Mouse (Mus musculus): ENCODE measurements around the gene Gapdhs. TPM values are rescaled to one million over a fixed set of nuclear protein-coding genes. Genes with fewer than 3 reads are reported as not detected.
"Not testable (repeated sequence)": the region's sequence is repeated elsewhere in the genome, so short reads cannot be mapped to it uniquely, and the experiment has no call there.

Gene Gapdhs
- 1.1 TPM in 2 replicates for polyA plus RNA-seq (2015; fragmentation: Nextera tagmentation; extraction: Ambion mirVana)

DNA sequence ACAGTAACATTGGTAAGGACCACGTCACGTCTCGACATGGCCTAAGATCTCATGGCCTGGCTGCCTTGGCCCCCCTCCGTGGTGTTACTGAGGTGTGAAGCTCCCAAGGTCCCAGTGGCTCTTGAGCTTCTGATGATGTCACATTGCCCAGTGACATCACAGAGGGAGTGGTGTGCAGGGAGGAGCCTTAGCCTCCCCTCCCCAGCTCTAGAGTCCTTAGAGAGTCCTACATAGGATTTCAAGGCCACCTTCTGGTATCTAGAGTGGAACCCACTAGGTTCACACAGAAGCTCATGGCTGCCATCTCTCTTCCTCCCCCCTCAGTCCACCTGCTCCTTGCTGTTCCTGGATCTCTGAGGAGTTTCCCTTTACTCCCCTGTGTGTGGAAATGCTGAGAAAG lies at the start of gene Gapdhs:
Gene Gapdhs (minus strand): TSS at position 65 of the 400 bp plus-strand sequence.
- H3K4me1 ChIP-seq; H3K9me3 ChIP-seq; H3K9ac ChIP-seq (replicated peaks); H3K4me2 ChIP-seq (replicated peaks); H3K27me3 ChIP-seq; ATAC-seq (replicated peaks); H3K4me3 ChIP-seq; H3K36me3 ChIP-seq; H3K27ac ChIP-seq (replicated peaks): not testable (repeated sequence)
- WGBS, result 89% methylated on average over 1 of the region's 4 CpGs

DNA sequence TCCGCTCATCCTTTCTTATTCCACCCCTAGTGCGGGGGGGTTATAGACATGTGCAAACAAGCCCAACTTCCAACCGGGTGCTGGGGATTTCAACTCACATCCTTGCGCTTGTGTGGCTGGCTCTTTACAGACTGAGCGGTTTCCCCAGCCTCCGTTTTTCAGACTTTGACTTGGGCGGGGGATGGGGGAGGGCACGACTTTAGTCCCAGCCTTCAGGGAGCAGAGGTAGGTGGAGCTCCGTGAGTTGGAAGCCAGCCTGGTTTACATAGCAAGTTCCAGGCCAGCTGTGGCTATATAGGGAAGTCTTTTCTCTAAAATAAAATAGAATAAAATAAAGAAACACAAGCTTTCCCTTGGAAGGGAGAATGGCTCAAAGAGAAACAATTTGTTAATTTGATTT lies 48.4 kb upstream of the Gapdhs start:
- WGBS, result 29% methylated on average over 9 of the region's 9 CpGs
- H3K27me3 ChIP-seq, result peaks cover 4% of the 10 kb centered on the region; the same call in 1 of the 2 replicates
- H3K9me3 ChIP-seq, result no peaks in the 10 kb centered on the region
- no peak overlapping the region for H3K27ac ChIP-seq (replicated peaks)
- ATAC-seq (replicated peaks), result no peak
- H3K36me3 ChIP-seq, result no peaks in the 10 kb centered on the region
- no peak overlapping the region for H3K4me3 ChIP-seq
- no peaks in the 10 kb centered on the region for H3K4me1 ChIP-seq
- no peak overlapping the region for H3K9ac ChIP-seq (replicated peaks)
- H3K4me2 ChIP-seq (replicated peaks), result no peak overlapping the region

DNA sequence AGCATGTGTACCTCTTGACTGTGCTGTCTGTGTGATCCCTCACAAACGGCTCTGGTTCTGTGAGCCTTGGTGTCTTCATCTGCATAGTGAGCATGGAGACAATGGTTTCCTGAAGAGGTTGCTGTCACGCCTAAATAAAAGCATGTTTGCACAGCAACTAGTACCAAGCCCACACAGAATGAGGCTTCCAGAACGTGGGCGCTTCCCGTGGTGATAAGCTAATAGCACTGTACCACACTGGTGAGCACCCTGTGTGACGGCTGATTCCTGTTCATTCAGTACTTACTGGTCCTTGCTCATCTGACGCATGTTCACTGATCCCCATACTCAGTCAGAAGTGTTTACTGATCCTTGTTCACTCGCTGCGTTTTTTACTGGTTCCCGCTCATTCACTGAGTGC lies 46.7 kb upstream of the Gapdhs start:
- 86% methylated on average over 10 of the region's 10 CpGs for WGBS
- Histone ChIP-seq H3K9ac (replicated peaks) (no peak overlapping the region), H3K27ac (replicated peaks) (no peak overlapping the region), H3K36me3 (no peaks in the 10 kb centered on the region), H3K4me3 (no peak overlapping the region), H3K27me3 (peaks cover 6% of the 10 kb centered on the region; the same call in 1 of the 2 replicates), H3K9me3 (no peaks in the 10 kb centered on the region), H3K4me1 (peaks cover 7% of the 10 kb centered on the region; the same call in 1 of the 2 replicates), H3K4me2 (replicated peaks) (no peak overlapping the region)
- ATAC-seq (replicated peaks), result no peak

DNA sequence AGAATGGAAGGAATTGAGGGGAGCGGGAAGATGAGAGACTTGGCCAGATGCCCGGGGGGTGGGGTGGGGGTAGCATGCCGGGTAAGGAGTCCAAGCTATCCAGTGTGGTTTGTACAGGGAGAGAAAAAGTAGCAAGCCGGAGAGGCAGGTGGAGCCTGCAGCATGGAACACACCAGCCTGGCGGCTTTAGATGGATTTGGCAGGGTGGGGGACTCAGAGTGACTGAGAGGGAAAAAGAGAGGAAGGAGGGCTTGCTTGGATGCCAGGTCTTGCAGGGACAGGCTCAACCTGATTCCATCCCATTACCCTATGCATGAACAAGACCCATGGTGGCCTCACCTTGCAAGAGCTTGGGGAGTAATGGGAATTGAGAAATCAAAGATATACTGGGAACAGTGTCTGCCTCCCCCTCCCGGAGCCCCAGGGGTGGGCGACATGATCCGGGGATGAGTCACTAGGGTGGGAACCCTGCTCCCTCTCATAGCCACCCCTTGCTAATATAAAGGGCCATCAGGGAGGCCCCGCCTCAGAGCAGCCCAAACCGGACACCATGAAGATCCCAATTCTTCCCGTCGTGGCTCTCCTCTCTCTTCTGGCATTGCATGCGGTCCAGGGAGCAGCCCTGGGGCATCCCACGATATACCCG lies 44.0 kb upstream of the Gapdhs start, which contains the start of gene Krtdap:
Gene Krtdap (plus strand): TSS at position 520 of the 646 bp plus-strand sequence.
- Histone ChIP-seq H3K36me3 (no peaks in the 10 kb centered on the region), H3K4me1 (peaks cover 7% of the 10 kb centered on the region; the same call in 1 of the 2 replicates), H3K4me2 (replicated peaks) (no peak within 1 kb of the TSS), H3K27ac (replicated peaks) (no peak within 1 kb of the TSS), H3K4me3 (no peak within 1 kb of the TSS), H3K27me3 (peaks cover 6% of the 10 kb centered on the region; the same call in 1 of the 2 replicates), H3K9me3 (no peaks in the 10 kb centered on the region), H3K9ac (replicated peaks) (no peak within 1 kb of the TSS)
- WGBS, result 38% methylated on average over 15 of the region's 15 CpGs
- ATAC-seq (replicated peaks), result no peak

DNA sequence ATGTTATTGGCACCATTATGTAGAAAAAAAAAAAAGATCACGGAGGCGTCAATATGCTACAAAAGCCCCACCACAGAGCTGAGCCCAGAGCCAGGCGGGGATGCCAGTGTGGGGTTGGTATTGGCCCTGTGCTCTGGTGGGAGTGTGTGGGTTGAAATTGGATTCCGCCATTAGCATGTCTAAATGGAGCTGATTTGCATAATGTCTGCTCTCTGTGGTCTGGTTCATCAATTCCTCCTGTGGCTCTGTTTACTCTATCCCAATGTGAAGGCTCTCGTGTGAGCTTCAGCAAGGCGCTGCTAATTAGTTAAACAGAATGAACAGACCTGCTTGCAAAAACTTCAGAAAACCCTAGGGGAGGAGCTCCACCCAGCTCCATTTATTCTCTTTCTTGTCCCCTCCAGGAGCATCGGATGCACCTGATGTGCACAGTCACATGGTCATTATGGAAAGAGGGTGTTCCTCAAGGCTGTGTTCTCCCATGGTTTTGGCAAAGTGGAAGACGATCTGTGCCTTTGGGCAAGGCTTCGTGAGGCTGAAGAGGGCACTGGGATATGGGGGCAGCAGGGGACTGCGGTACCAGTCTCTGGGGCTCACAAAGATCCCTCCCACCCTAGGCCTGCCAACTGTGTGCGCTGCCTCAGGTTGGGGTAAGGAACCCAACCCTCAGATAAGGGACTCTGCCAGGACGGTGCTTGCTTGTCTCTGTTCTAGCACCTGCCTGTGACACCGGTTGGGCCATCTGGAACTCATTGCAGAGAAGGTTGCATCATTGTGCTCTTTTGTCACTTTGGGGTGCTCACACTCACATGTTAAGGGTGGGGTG lies 42.5 kb upstream of the Gapdhs start:
- H3K4me2 ChIP-seq (replicated peaks), result no peak overlapping the region
- H3K27ac ChIP-seq (replicated peaks), result no peak overlapping the region
- peak; percentile 86 for ATAC-seq (replicated peaks)
- 27% methylated on average over 13 of the region's 13 CpGs for WGBS
- H3K36me3 ChIP-seq, result no peaks in the 10 kb centered on the region
- no peaks in the 10 kb centered on the region for H3K9me3 ChIP-seq
- peaks cover 7% of the 10 kb centered on the region; the same call in 1 of the 2 replicates for H3K4me1 ChIP-seq
- no peak overlapping the region for H3K9ac ChIP-seq (replicated peaks)
- no peak overlapping the region for H3K4me3 ChIP-seq
- peaks cover 6% of the 10 kb centered on the region; the same call in 1 of the 2 replicates for H3K27me3 ChIP-seq

DNA sequence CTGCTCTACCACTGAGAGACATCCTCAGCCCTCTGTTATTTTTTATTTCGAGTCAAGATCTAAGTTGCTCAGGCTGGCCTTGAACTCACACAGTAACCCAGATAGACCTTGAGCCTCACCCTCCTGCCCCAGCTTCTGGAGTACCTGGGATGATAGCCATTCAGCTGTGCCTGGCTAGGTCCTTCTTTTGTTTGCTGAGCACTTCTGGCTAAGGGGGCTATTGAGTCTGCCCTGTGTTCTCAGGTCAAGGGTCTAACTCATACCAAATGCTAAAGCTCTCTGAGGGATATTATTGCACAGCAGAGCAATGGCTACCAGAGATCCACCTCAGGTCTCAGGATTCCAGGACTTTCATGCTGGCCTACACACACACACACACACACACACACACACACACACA lies 41.7 kb upstream of the Gapdhs start:
- Histone ChIP-seq H3K9me3 (no peaks in the 10 kb centered on the region), H3K4me1 (peaks cover 7% of the 10 kb centered on the region; the same call in 1 of the 2 replicates), H3K9ac (replicated peaks) (no peak overlapping the region), H3K27me3 (peaks cover 6% of the 10 kb centered on the region; the same call in 1 of the 2 replicates), H3K4me2 (replicated peaks) (no peak overlapping the region), H3K27ac (replicated peaks) (no peak overlapping the region), H3K4me3 (no peak overlapping the region), H3K36me3 (no peaks in the 10 kb centered on the region)
- no peak for ATAC-seq (replicated peaks)
- WGBS, result 79% methylated on average over 1 of the region's 1 CpGs

DNA sequence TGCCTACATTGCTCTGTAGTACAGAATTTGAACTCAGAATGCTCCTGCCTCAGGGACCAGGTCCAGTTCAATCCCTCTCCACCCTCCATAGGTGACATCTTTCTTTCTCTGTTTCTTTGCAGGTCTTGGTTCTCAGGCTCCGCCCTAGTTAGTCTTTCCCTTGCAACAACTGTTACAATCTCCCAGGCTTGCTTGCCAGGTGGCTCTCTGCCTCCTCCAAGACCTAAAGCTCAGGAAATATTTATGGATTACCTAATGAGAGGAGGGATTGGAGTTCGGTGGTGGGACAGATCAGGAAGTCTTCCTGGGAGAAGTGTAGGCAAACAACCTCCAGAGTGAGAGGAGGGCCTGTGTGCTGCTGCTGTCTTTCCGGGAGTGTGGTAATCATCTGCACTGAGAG lies 39.2 kb upstream of the Gapdhs start:
- no peak overlapping the region for H3K27ac ChIP-seq (replicated peaks)
- peaks cover 6% of the 10 kb centered on the region; the same call in 1 of the 2 replicates for H3K27me3 ChIP-seq
- peaks cover 7% of the 10 kb centered on the region; the same call in 1 of the 2 replicates for H3K4me1 ChIP-seq
- H3K36me3 ChIP-seq, result no peaks in the 10 kb centered on the region
- no peak for ATAC-seq (replicated peaks)
- H3K4me2 ChIP-seq (replicated peaks), result no peak overlapping the region
- H3K9ac ChIP-seq (replicated peaks), result no peak overlapping the region
- no peaks in the 10 kb centered on the region for H3K9me3 ChIP-seq
- 83% methylated on average over 3 of the region's 3 CpGs for WGBS
- no peak overlapping the region for H3K4me3 ChIP-seq

DNA sequence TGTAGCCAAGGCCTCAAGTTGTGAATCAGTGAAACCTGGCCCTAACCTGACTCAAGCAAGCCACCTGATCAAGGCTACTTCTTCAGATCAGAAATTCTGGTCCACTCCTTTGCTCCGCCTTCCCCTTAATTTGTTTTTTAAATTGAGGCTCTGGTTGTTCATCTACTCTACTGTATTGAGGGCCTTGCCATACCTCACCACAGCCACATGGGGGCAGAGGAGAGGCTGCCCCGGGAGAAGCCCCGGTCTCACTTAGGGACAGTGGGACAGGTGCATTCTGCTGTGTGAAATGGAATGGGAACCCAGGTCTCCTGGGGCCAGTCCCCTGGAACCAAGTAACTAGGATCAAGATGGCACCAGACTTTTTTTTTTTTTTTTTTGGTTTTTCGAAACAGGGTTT lies 38.3 kb upstream of the Gapdhs start:
- peaks cover 1% of the 10 kb centered on the region; the same call in 1 of the 2 replicates for H3K27me3 ChIP-seq
- H3K9me3 ChIP-seq, result no peaks in the 10 kb centered on the region
- no peak overlapping the region for H3K27ac ChIP-seq (replicated peaks)
- no peak overlapping the region for H3K4me3 ChIP-seq
- H3K9ac ChIP-seq (replicated peaks), result no peak overlapping the region
- WGBS, result 79% methylated on average over 4 of the region's 4 CpGs
- peaks cover 7% of the 10 kb centered on the region; the same call in 1 of the 2 replicates for H3K4me1 ChIP-seq
- H3K4me2 ChIP-seq (replicated peaks), result no peak overlapping the region
- H3K36me3 ChIP-seq, result no peaks in the 10 kb centered on the region
- ATAC-seq (replicated peaks), result no peak

DNA sequence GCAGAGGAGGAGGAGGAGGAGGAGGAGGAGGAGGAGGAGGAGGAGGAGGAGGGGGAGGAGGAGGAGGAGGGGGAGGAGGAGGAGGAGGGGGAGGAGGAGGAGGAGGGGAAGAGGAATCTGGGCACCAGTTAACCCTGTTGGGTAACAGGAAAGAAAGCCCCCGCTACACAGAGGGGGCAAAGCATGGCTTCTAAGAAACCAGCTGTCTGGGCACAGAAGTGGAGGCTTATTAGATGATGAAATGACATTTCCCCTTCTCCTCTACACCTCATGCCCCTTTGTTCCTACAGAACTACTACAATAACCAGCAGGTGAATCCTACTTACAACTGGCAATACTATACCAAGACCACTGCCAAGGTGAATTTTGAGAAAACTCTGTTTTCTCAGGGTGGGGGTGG lies 34.4 kb upstream of the Gapdhs start:
- ATAC-seq (replicated peaks), result no peak
- no peaks in the 10 kb centered on the region for H3K4me1 ChIP-seq
- H3K27ac ChIP-seq (replicated peaks), result no peak overlapping the region
- no peak overlapping the region for H3K4me3 ChIP-seq
- no peak overlapping the region for H3K4me2 ChIP-seq (replicated peaks)
- H3K36me3 ChIP-seq, result no peaks in the 10 kb centered on the region
- 100% methylated on average over 1 of the region's 1 CpGs for WGBS
- no peak overlapping the region for H3K9ac ChIP-seq (replicated peaks)
- H3K27me3 ChIP-seq, result no peaks in the 10 kb centered on the region
- no peaks in the 10 kb centered on the region for H3K9me3 ChIP-seq

DNA sequence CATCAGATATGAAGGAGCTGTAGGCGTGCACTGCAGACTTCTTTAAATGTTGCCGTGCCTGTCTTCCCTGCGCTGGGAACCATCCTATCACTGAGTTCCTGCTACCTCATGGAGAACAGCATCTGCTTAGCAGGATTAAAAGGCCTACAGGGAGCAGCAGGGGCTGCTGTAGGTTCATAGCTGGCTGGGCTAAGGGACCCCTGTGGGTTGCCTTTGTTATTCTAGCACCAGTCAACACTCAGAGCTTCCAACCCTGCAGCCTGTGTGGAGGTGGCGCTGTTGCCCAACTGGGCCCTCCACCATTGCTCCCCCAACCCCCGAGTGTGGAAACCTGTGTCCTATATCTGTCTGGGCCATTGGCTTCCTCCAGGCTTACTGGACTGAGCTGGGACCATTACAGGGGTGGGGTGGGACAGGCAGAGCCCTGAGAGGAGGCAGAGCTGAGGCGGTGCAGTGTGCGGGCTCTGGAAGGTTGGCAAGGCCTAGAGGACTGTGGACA lies 33.6 kb upstream of the Gapdhs start:
- Histone ChIP-seq H3K4me2 (replicated peaks) (no peak overlapping the region), H3K27ac (replicated peaks) (no peak overlapping the region), H3K9ac (replicated peaks) (no peak overlapping the region), H3K4me1 (no peaks in the 10 kb centered on the region), H3K27me3 (no peaks in the 10 kb centered on the region), H3K36me3 (no peaks in the 10 kb centered on the region), H3K9me3 (no peaks in the 10 kb centered on the region), H3K4me3 (no peak overlapping the region)
- no peak for ATAC-seq (replicated peaks)
- 55% methylated on average over 7 of the region's 7 CpGs for WGBS

DNA sequence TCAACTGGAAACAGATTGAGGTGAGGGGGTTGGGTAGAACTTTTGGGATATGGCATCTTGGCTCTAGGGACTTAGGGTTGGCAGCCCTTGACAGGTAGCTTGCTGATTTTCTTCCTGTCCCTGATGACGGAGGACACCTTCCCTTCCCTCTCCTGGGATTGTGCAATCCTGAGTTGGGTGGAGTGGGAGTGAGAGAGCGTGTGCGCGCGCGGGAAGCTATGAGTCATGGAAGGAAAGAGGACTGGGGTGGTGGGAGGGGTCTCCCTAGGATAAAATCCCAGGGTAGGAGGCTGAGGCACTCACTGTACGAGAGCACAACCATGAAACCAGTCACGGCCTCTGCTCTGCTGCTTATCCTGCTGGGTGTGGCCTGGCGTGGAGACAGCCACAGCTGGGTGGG lies 32.6 kb upstream of the Gapdhs start:
- no peak overlapping the region for H3K4me3 ChIP-seq
- no peak overlapping the region for H3K9ac ChIP-seq (replicated peaks)
- H3K9me3 ChIP-seq, result no peaks in the 10 kb centered on the region
- no peak for ATAC-seq (replicated peaks)
- no peak overlapping the region for H3K4me2 ChIP-seq (replicated peaks)
- H3K27me3 ChIP-seq, result no peaks in the 10 kb centered on the region
- H3K27ac ChIP-seq (replicated peaks), result no peak overlapping the region
- no peaks in the 10 kb centered on the region for H3K4me1 ChIP-seq
- H3K36me3 ChIP-seq, result no peaks in the 10 kb centered on the region
- WGBS, result 92% methylated on average over 9 of the region's 9 CpGs

DNA sequence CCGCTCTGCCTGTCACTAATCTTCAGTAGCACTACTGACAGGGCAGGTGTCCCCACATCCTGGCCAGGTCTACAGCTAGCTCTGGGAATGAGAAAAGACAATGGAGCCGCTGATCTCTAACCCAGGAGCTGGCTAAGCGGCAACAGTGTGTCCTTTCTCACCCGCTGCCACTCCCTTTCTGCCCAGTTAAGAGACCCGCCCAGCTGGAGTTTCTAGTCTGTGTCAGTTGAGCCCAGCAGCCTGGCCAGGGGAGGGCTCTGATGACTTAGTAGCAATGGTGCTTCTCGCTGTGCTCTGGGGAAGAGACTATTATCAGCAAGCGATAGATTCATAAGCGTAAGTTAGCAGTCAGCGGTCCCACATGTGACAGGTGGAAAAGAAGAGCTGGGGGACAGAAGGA lies 25.8 kb upstream of the Gapdhs start:
- Histone ChIP-seq H3K27ac (replicated peaks) (no peak overlapping the region), H3K4me2 (replicated peaks) (no peak overlapping the region), H3K9ac (replicated peaks) (no peak overlapping the region), H3K9me3 (no peaks in the 10 kb centered on the region), H3K4me1 (no peaks in the 10 kb centered on the region), H3K4me3 (no peak overlapping the region), H3K27me3 (no peaks in the 10 kb centered on the region), H3K36me3 (no peaks in the 10 kb centered on the region)
- ATAC-seq (replicated peaks), result no peak
- 38% methylated on average over 9 of the region's 9 CpGs for WGBS
